Mouse (Mus musculus) testis, adult 2 months (tissue): Measurements from ENCODE around the gene Htra3. TPM values are rescaled to one million over a fixed set of nuclear protein-coding genes. Genes with fewer than 3 reads are reported as not detected.

Source experiments
- H3K27ac ChIP-seq: fragments of 200-500 bp; 2 replicates; pipeline ENCODE4 v1.5.1; 2012; ENCODE audit warnings: low read depth, low read length; ENCODE audit not compliant: control insufficient read depth, insufficient read depth
- H3K27me3 ChIP-seq: fragments of 200-500 bp; 2 replicates; pipeline ENCODE4 v1.6.1; 2012; ENCODE audit warnings: mild to moderate bottlenecking, low read length, moderate library complexity; ENCODE audit not compliant: control insufficient read depth, insufficient read depth
- H3K36me3 ChIP-seq: fragments of 200-500 bp; 2 replicates; pipeline ENCODE4 v1.6.1; 2012; ENCODE audit warnings: mild to moderate bottlenecking, low read length; ENCODE audit not compliant: control insufficient read depth, insufficient read depth
- H3K4me1 ChIP-seq: fragments of 200-500 bp; 2 replicates; pipeline ENCODE4 v1.6.1; 2012; ENCODE audit warnings: low read length; ENCODE audit not compliant: control insufficient read depth, insufficient read depth
- H3K4me3 ChIP-seq: fragments of 200-500 bp; 2 replicates; pipeline ENCODE4 v1.5.1; 2012; ENCODE audit warnings: low read depth, mild to moderate bottlenecking, low read length, moderate library complexity, mixed read lengths; ENCODE audit not compliant: control insufficient read depth
- CTCF ChIP-seq: fragments of 200-500 bp; IDR thresholded peaks from 2 replicates; pipeline ENCODE4 v1.5.1; 2012; ENCODE audit warnings: low read depth, mild to moderate bottlenecking, inconsistent platforms, low read length, moderate library complexity; ENCODE audit not compliant: control insufficient read depth, insufficient read depth, insufficient replicate concordance
- POLR2A ChIP-seq: fragments of 200-500 bp; IDR thresholded peaks from 2 replicates; pipeline ENCODE4 v1.6.1; 2012; ENCODE audit warnings: low read depth, mild to moderate bottlenecking, inconsistent platforms, low read length, moderate library complexity; ENCODE audit not compliant: control insufficient read depth
- polyA plus RNA-seq: library from polyadenylated mRNA; depleted of rRNA; stranded (reverse); fragments of >200 nt; gene quantifications from 2 replicates; pipeline ENCODE4 v1.2.3, GENCODE M21; 2012

Gene Htra3
- polyA plus RNA-seq, 1 experiment: 15.0 TPM

GRCm38 (mm10) chr5:35670412-35670801, 9.2 kb downstream of the Htra3 start:
- H3K4me3 ChIP-seq: no peak overlapping the region
- H3K27me3 ChIP-seq: no peaks in the 10 kb centered on the region
- 0 out of 2 replicates have a peak overlapping the region, but pooled peaks have one; percentile 10 for H3K27ac ChIP-seq
- peaks cover 7% of the 10 kb centered on the region for H3K4me1 ChIP-seq
- no peaks in the 10 kb centered on the region for H3K36me3 ChIP-seq
- no peak for TF ChIP-seq CTCF

- Histone ChIP-seq H3K4me3 (no peak overlapping the region), H3K27ac (no peak overlapping the region), H3K4me1 (peaks cover 7% of the 10 kb centered on the region), H3K36me3 (no peaks in the 10 kb centered on the region), H3K27me3 (no peaks in the 10 kb centered on the region)
- no peak for TF ChIP-seq POLR2A
- no peak for TF ChIP-seq CTCF
Observed at GRCm38 (mm10) chr5:35669747-35670411, 9.7 kb downstream of the Htra3 start.

GRCm38 (mm10) chr5:35666152-35666551, 13.4 kb downstream of the Htra3 start:
- no peaks in the 10 kb centered on the region; the same call in 1 of the 2 replicates for H3K4me1 ChIP-seq
- TF ChIP-seq CTCF (no peak), POLR2A (no peak)
- no peak overlapping the region for H3K4me3 ChIP-seq
- H3K27ac ChIP-seq: no peak overlapping the region
- no peaks in the 10 kb centered on the region for H3K36me3 ChIP-seq
- no peaks in the 10 kb centered on the region for H3K27me3 ChIP-seq

GRCm38 (mm10) chr5:35662021-35662545, 17.5 kb downstream of the Htra3 start:
- Histone ChIP-seq H3K36me3 (no peaks in the 10 kb centered on the region), H3K27ac (no peak overlapping the region), H3K4me1 (no peaks in the 10 kb centered on the region; the same call in 1 of the 2 replicates), H3K4me3 (no peak overlapping the region), H3K27me3 (no peaks in the 10 kb centered on the region)
- no peak for TF ChIP-seq CTCF
- TF ChIP-seq POLR2A: no peak

GRCm38 (mm10) chr5:35661210-35661609, 18.4 kb downstream of the Htra3 start:
- Histone ChIP-seq H3K36me3 (no peaks in the 10 kb centered on the region), H3K4me1 (no peaks in the 10 kb centered on the region; the same call in 1 of the 2 replicates), H3K4me3 (no peak overlapping the region), H3K27me3 (no peaks in the 10 kb centered on the region), H3K27ac (no peak overlapping the region)
- no peak for TF ChIP-seq CTCF
- no peak for TF ChIP-seq POLR2A

- Histone ChIP-seq H3K4me3 (no peak overlapping the region), H3K36me3 (no peaks in the 10 kb centered on the region), H3K27me3 (no peaks in the 10 kb centered on the region), H3K4me1 (no peaks in the 10 kb centered on the region; the same call in 1 of the 2 replicates), H3K27ac (no peak overlapping the region)
- TF ChIP-seq POLR2A: no peak
- no peak for TF ChIP-seq CTCF
Observed at GRCm38 (mm10) chr5:35659503-35659902, 20.1 kb downstream of the Htra3 start.

- TF ChIP-seq CTCF (no peak), POLR2A (no peak)
Observed at GRCm38 (mm10) chr5:35655753-35656485, 23.7 kb downstream of the Htra3 start.

More at GRCm38 (mm10) chr5:35655753-35656485, 23.7 kb downstream of the Htra3 start:
- Histone ChIP-seq H3K27ac (no peak overlapping the region), H3K36me3 (no peaks in the 10 kb centered on the region), H3K4me1 (peaks cover 2% of the 10 kb centered on the region; the same call in 1 of the 2 replicates), H3K4me3 (no peak overlapping the region), H3K27me3 (no peaks in the 10 kb centered on the region)
